Mouse (Mus musculus): ENCODE results near the gene Gm20388. TPM values are rescaled to one million over a fixed set of nuclear protein-coding genes. Genes with fewer than 3 reads are reported as not detected.

The Gm20388 gene
- polyA plus RNA-seq, 1 experiment from 2014 or later, result 4.4 TPM

GRCm38 (mm10) chr8:122711891-122712365 is 2801.3 kb downstream of the Gm20388 start:
- H3K27ac ChIP-seq, result no peak overlapping the region
- no peak overlapping the region for H3K4me3 ChIP-seq (replicated peaks)
- no peaks in the 10 kb centered on the region for H3K9me3 ChIP-seq
- 77% methylated on average over 11 of the region's 11 CpGs for WGBS
- no peaks in the 10 kb centered on the region for H3K36me3 ChIP-seq
- no peak overlapping the region for H3K4me2 ChIP-seq (replicated peaks)
- no peak for ATAC-seq
- H3K27me3 ChIP-seq, result 0 out of 2 replicates have a peak, but pooled peaks cover 3% of the 10 kb centered on the region
- no peak overlapping the region; the same call in 1 of the 2 replicates for H3K9ac ChIP-seq (replicated peaks)
- H3K4me1 ChIP-seq (replicated peaks), result peaks cover 27% of the 10 kb centered on the region

DNA sequence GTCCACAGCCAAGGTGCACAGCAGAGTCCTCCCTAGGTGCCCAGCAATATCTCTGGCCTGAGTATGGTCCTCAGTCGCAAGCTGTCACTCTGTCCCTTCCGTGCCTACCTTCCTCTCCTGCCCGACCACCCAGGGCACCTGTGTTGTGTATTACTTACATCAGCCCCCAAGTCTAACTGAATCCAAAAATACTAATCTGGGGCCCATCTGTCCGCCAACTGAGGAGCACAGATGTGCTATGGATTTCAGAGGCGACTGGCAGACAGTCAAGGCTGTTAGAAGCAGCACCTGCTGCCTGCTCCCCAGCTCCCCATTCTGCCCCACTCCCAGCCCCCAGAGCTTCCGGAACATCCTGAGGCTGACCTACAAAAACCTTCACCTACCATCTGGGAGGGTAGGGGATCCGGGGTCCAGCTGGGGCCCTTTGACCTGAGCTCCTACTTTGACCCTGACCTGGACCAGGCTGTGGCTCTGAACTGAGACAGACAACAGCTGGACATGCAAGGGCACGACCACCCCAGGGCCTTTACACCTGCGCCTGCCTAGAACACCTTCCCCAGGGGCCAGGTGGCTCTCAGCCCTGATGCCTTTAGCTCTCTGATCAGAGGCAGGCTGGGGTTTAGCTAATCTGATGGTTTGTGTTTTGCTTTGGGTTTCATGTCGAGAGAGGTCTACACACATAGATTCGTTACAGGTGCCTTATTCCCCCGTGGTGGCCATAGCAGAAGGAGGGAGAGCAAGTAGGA is 2801.9 kb downstream of the Gm20388 start:
- H3K27me3 ChIP-seq, result 0 out of 2 replicates have a peak, but pooled peaks cover 3% of the 10 kb centered on the region
- H3K9ac ChIP-seq (replicated peaks), result no peak overlapping the region
- ATAC-seq, result no peak
- H3K4me1 ChIP-seq (replicated peaks), result peaks cover 27% of the 10 kb centered on the region
- 76% methylated on average over 12 of the region's 12 CpGs for WGBS
- no peaks in the 10 kb centered on the region for H3K9me3 ChIP-seq
- H3K4me2 ChIP-seq (replicated peaks), result no peak overlapping the region
- H3K27ac ChIP-seq, result no peak overlapping the region
- H3K4me3 ChIP-seq (replicated peaks), result no peak overlapping the region
- no peaks in the 10 kb centered on the region for H3K36me3 ChIP-seq

DNA sequence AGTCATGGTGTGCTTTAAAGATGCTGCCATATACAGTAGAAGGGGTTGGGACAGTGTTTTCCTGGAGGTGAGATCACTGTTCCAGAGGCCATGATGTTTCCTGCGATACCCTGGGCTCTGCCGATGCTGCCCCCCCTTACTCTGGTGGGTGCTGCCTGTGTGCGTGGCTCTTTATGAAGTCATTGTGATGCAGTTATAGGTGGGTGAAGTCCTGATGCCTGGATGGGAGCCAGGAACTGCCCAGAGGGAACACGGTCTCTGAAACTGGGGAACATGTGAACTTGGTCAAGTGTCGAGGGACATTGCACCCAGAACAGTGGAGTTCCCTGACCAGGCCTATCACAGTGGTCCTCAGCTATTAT is 2802.5 kb downstream of the Gm20388 start:
- H3K9me3 ChIP-seq, result no peaks in the 10 kb centered on the region
- H3K4me1 ChIP-seq (replicated peaks), result peaks cover 27% of the 10 kb centered on the region
- no peak overlapping the region for H3K9ac ChIP-seq (replicated peaks)
- no peaks in the 10 kb centered on the region for H3K27me3 ChIP-seq
- 90% methylated on average over 5 of the region's 5 CpGs for WGBS
- no peak for ATAC-seq
- H3K4me3 ChIP-seq (replicated peaks), result no peak overlapping the region
- no peak overlapping the region for H3K4me2 ChIP-seq (replicated peaks)
- no peaks in the 10 kb centered on the region for H3K36me3 ChIP-seq
- H3K27ac ChIP-seq, result no peak overlapping the region

DNA sequence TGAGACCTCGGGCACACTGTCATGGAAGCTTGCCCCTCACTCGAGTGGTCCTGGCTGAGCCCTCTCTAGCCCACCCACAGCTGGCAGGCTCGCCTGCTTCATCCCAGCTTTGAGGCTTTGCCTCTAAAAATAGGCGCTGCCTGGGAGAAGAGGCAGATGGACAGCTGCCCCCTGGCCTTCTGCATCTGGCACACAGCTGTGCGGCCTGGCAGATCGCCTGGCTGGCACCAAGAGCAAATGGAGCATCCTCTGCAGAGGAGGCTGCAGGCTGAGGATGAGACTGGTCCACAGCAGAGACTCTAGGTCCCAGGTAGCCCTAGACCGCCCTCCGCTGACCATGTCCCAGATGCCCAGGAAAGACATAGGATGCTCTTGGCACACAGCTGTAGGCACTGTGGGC is 2805.9 kb downstream of the Gm20388 start:
- no peak overlapping the region for H3K4me2 ChIP-seq (replicated peaks)
- H3K36me3 ChIP-seq, result no peaks in the 10 kb centered on the region
- WGBS, result 83% methylated on average over 8 of the region's 8 CpGs
- no peak overlapping the region for H3K9ac ChIP-seq (replicated peaks)
- no peaks in the 10 kb centered on the region for H3K27me3 ChIP-seq
- ATAC-seq, result no peak
- H3K4me1 ChIP-seq (replicated peaks), result peaks cover 39% of the 10 kb centered on the region
- H3K27ac ChIP-seq, result no peak overlapping the region
- no peak overlapping the region for H3K4me3 ChIP-seq (replicated peaks)
- H3K9me3 ChIP-seq, result no peaks in the 10 kb centered on the region

DNA sequence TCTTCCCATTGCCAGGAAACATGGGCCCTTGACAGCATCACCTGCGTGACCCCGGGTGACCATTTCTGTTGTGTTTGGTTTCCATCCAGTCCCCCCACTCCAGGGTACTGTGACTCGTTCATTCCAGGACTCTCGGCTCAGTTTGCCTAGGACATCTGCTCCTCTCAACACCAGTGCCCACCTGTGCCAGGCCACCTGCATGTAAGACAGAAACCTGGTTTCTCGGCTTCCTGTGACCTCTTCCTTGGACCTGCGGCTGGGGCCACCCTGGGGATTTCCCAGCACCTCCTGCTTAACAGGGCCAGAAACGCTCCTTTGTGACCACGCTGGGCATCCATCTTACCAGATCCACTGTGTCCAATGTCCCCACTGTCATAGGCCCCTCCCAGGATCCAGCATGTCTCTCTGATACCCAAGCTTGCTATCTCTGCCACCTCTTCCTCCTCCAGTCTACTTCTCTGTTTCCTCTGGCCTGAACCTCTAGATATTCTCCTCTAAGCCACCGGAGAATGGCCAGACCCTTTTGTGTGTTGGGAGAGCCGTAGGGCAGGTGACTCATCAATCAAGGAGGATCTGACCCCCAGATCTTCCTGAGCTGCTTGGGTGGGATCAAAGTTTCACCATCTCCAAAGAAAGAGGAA is 2807.3 kb downstream of the Gm20388 start:
- no peaks in the 10 kb centered on the region for H3K9me3 ChIP-seq
- no peak for ATAC-seq
- WGBS, result 89% methylated on average over 10 of the region's 10 CpGs
- H3K4me3 ChIP-seq (replicated peaks), result no peak overlapping the region
- no peak overlapping the region for H3K4me2 ChIP-seq (replicated peaks)
- H3K4me1 ChIP-seq (replicated peaks), result peaks cover 36% of the 10 kb centered on the region
- no peaks in the 10 kb centered on the region for H3K36me3 ChIP-seq
- H3K9ac ChIP-seq (replicated peaks), result no peak overlapping the region
- H3K27me3 ChIP-seq, result peaks cover 7% of the 10 kb centered on the region
- no peak overlapping the region for H3K27ac ChIP-seq

DNA sequence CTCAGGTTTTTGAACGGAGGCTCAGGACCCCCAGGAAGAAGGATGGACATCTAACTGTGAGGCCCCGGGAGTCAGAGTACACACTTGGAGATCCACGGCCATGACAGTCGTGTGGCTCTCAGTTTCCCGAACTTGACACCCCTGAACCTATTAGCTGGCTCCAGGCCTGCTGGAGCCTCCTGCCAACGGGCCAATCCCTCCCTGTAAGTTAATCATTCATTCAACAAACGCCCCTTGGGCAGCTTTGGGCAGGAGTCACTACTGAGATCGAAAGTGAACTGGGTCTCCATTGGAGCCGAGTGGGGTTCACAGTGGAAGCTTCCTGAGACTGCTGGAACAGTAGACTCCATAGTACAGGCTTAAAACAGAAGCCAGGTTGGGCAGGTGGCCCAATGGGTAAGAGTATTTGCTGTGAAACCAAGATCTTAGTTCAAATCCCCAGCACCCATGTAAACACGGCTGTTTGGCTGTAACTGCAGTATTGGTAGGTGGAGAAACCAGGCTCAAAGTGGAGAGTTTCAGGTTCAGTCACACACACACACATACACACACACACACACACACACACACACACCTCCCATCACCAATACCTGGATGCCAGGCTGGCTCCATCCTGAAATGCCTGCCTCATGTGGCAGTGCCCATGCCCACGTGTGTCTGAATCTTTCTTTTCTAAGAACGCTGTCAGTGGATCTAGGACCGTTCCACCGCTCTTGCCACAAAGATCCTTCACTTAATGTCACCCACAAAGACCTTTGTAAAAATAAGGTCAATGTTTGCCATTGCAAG is 2808.3 kb downstream of the Gm20388 start:
- Histone ChIP-seq H3K4me1 (replicated peaks) (peaks cover 36% of the 10 kb centered on the region), H3K9ac (replicated peaks) (no peak overlapping the region), H3K36me3 (no peaks in the 10 kb centered on the region), H3K27ac (peak overlapping the region; percentile 91; the same call in 1 of the 2 replicates), H3K27me3 (peaks cover 7% of the 10 kb centered on the region), H3K9me3 (no peaks in the 10 kb centered on the region), H3K4me3 (replicated peaks) (no peak overlapping the region), H3K4me2 (replicated peaks) (no peak overlapping the region)
- no peak for ATAC-seq
- WGBS, result 86% methylated on average over 14 of the region's 14 CpGs

GRCm38 (mm10) chr8:122719500-122720065 is 2808.9 kb downstream of the Gm20388 start:
- H3K27me3 ChIP-seq, result peaks cover 7% of the 10 kb centered on the region
- WGBS, result 25% methylated on average over 7 of the region's 7 CpGs
- H3K4me1 ChIP-seq (replicated peaks), result peaks cover 36% of the 10 kb centered on the region
- peak; percentile 57 for ATAC-seq
- H3K27ac ChIP-seq, result peak overlapping the region; percentile 91
- H3K4me2 ChIP-seq (replicated peaks), result peak overlapping the region; percentile 37
- no peak overlapping the region; the same call in 1 of the 2 replicates for H3K9ac ChIP-seq (replicated peaks)
- H3K9me3 ChIP-seq, result no peaks in the 10 kb centered on the region
- H3K4me3 ChIP-seq (replicated peaks), result 0 out of 2 replicates have a peak overlapping the region, but pooled peaks have one; percentile 9
- no peaks in the 10 kb centered on the region for H3K36me3 ChIP-seq

GRCm38 (mm10) chr8:122720070-122720729 is 2809.6 kb downstream of the Gm20388 start:
- peak overlapping the region; percentile 37 for H3K4me2 ChIP-seq (replicated peaks)
- H3K27me3 ChIP-seq, result peaks cover 7% of the 10 kb centered on the region
- H3K27ac ChIP-seq, result peak overlapping the region; percentile 91
- H3K36me3 ChIP-seq, result no peaks in the 10 kb centered on the region
- H3K9ac ChIP-seq (replicated peaks), result peak overlapping the region; percentile 45
- H3K9me3 ChIP-seq, result no peaks in the 10 kb centered on the region
- WGBS, result 7% methylated on average over 25 of the region's 25 CpGs
- ATAC-seq, result peak; percentile 86
- peak overlapping the region; percentile 9 for H3K4me3 ChIP-seq (replicated peaks)
- peaks cover 36% of the 10 kb centered on the region for H3K4me1 ChIP-seq (replicated peaks)

- Histone ChIP-seq H3K9ac (replicated peaks) (peak overlapping the region; percentile 45; the same call in 1 of the 2 replicates), H3K27ac (peak overlapping the region; percentile 91), H3K4me3 (replicated peaks) (no peak overlapping the region), H3K27me3 (peaks cover 7% of the 10 kb centered on the region), H3K36me3 (no peaks in the 10 kb centered on the region), H3K9me3 (no peaks in the 10 kb centered on the region), H3K4me2 (replicated peaks) (peak overlapping the region; percentile 37), H3K4me1 (replicated peaks) (peaks cover 36% of the 10 kb centered on the region)
- ATAC-seq, result peak; percentile 65
- WGBS, result 57% methylated on average over 14 of the region's 14 CpGs
Measured at GRCm38 (mm10) chr8:122720811-122721640, 2810.4 kb downstream of the Gm20388 start.

GRCm38 (mm10) chr8:122725187-122725586 is 2814.5 kb downstream of the Gm20388 start:
- WGBS, result 93% methylated on average over 6 of the region's 6 CpGs
- H3K4me3 ChIP-seq (replicated peaks), result no peak overlapping the region
- peaks cover 32% of the 10 kb centered on the region for H3K4me1 ChIP-seq (replicated peaks)
- H3K4me2 ChIP-seq (replicated peaks), result no peak overlapping the region
- H3K9ac ChIP-seq (replicated peaks), result no peak overlapping the region
- H3K36me3 ChIP-seq, result no peaks in the 10 kb centered on the region
- H3K27ac ChIP-seq, result no peak overlapping the region
- H3K27me3 ChIP-seq, result peaks cover 10% of the 10 kb centered on the region
- no peaks in the 10 kb centered on the region for H3K9me3 ChIP-seq
- ATAC-seq, result no peak

Measured in midbrain, embryonic 13.5 days (tissue).